Mouse (Mus musculus) B cell, adult 2 months (primary cell): ENCODE data around the gene Dennd2c.
"Not testable (repeated sequence)": the region's sequence is repeated elsewhere in the genome, so short reads cannot be mapped to it uniquely, and the experiment has no call there.

Experiments used
- DNase-seq, 2 experiments: peaks; one replicate each; pipeline ENCODE4 v3.0.0; 2022

Dennd2c gene

GRCm38 (mm10) chr3:103171505-103172267, 69.3 kb downstream of the Dennd2c start, which contains the start of gene Bcas2:
TSS of gene Bcas2 (plus strand) at chr3:103171655.
- peak; percentile 98 for DNase-seq

GRCm38 (mm10) chr3:103172615-103173014, 70.2 kb downstream of the Dennd2c start:
- no peak for DNase-seq

- no peak for DNase-seq
These were observed 74.3 kb downstream of the Dennd2c start for GRCm38 (mm10) chr3:103176740-103177139.

- no peak for DNase-seq
These were observed 77.1 kb downstream of the Dennd2c start for GRCm38 (mm10) chr3:103179527-103179926.

- no peak for DNase-seq
These were observed 78.8 kb downstream of the Dennd2c start for GRCm38 (mm10) chr3:103181171-103181570.

- no peak for DNase-seq
These were observed 80.4 kb downstream of the Dennd2c start for GRCm38 (mm10) chr3:103182821-103183220.

- DNase-seq: peak; percentile 25 to 41
These were observed 82.1 kb downstream of the Dennd2c start for GRCm38 (mm10) chr3:103184467-103184866.

GRCm38 (mm10) chr3:103188451-103188850, 86.0 kb downstream of the Dennd2c start:
- no peak for DNase-seq

- DNase-seq: no peak
These were observed 86.5 kb downstream of the Dennd2c start for GRCm38 (mm10) chr3:103188856-103189255.

- DNase-seq: no peak
These were observed 89.8 kb downstream of the Dennd2c start for GRCm38 (mm10) chr3:103192161-103192560.

- no peak for DNase-seq
These were observed 90.8 kb downstream of the Dennd2c start for GRCm38 (mm10) chr3:103193186-103193585.

- DNase-seq: no peak
These were observed 94.0 kb downstream of the Dennd2c start for GRCm38 (mm10) chr3:103196320-103196823.

- no peak for DNase-seq
These were observed 97.0 kb downstream of the Dennd2c start for GRCm38 (mm10) chr3:103199386-103199785.

GRCm38 (mm10) chr3:103201105-103201504, 98.7 kb downstream of the Dennd2c start:
- not testable (repeated sequence) for DNase-seq

GRCm38 (mm10) chr3:103203554-103203953, 101.2 kb downstream of the Dennd2c start:
- no peak for DNase-seq

GRCm38 (mm10) chr3:103204445-103204844, 102.0 kb downstream of the Dennd2c start:
- DNase-seq: no peak

GRCm38 (mm10) chr3:103206393-103206792, 104.0 kb downstream of the Dennd2c start:
- peak; percentile 65 to 73 for DNase-seq

GRCm38 (mm10) chr3:103207749-103208148, 105.3 kb downstream of the Dennd2c start:
- no peak for DNase-seq

GRCm38 (mm10) chr3:103208237-103208636, 105.8 kb downstream of the Dennd2c start:
- DNase-seq: no peak

- no peak for DNase-seq
These were observed 108.7 kb downstream of the Dennd2c start for GRCm38 (mm10) chr3:103211101-103211500.

- DNase-seq: no peak
These were observed 109.7 kb downstream of the Dennd2c start for GRCm38 (mm10) chr3:103212142-103212541.

- DNase-seq: no peak
These were observed 111.1 kb downstream of the Dennd2c start for GRCm38 (mm10) chr3:103213537-103213936.

- DNase-seq: no peak
These were observed 112.3 kb downstream of the Dennd2c start for GRCm38 (mm10) chr3:103214593-103215285.

- DNase-seq: not testable (repeated sequence)
These were observed 113.0 kb downstream of the Dennd2c start for GRCm38 (mm10) chr3:103215399-103215798.
